Mouse (Mus musculus): Measurements from ENCODE around the gene Rnf144a. TPM values are rescaled to one million over a fixed set of nuclear protein-coding genes. Genes with fewer than 3 reads are reported as not detected.

The Rnf144a gene
- polyA plus RNA-seq, 1 experiment, result 13.8 TPM

- TF ChIP-seq POLR2A (IDR thresholded peaks at IDR 0.05; ENCODE audit: control insufficient read depth, low read depth, low read length), result no peak
- TF ChIP-seq CTCF (IDR thresholded peaks at IDR 0.05; ENCODE audit: control insufficient read depth, insufficient read depth, insufficient replicate concordance, low read depth, low read length), result no peak
- Histone ChIP-seq H3K36me3 (ENCODE audit: control insufficient read depth, insufficient read depth, low read length) (no peaks in the 10 kb centered on the region), H3K27ac (ENCODE audit: control insufficient read depth, insufficient read depth, low read depth, low read length) (no peak overlapping the region), H3K4me3 (ENCODE audit: control insufficient read depth, low read depth, low read length) (no peak overlapping the region), H3K27me3 (ENCODE audit: control insufficient read depth, insufficient read depth, low read length) (no peaks in the 10 kb centered on the region), H3K4me1 (ENCODE audit: control insufficient read depth, insufficient read depth, low read length) (no peaks in the 10 kb centered on the region)
These were observed 125.9 kb downstream of the Rnf144a start for GRCm38 (mm10) chr12:26289200-26289599.

GRCm38 (mm10) chr12:26288347-26288746 is 126.7 kb downstream of the Rnf144a start:
- Histone ChIP-seq H3K36me3 (ENCODE audit: control insufficient read depth, insufficient read depth, low read length) (no peaks in the 10 kb centered on the region), H3K4me1 (ENCODE audit: control insufficient read depth, insufficient read depth, low read length) (no peaks in the 10 kb centered on the region), H3K27ac (ENCODE audit: control insufficient read depth, insufficient read depth, low read depth, low read length) (no peak overlapping the region), H3K4me3 (ENCODE audit: control insufficient read depth, low read depth, low read length) (no peak overlapping the region), H3K27me3 (ENCODE audit: control insufficient read depth, insufficient read depth, low read length) (no peaks in the 10 kb centered on the region)
- TF ChIP-seq POLR2A (IDR thresholded peaks at IDR 0.05; ENCODE audit: control insufficient read depth, low read depth, low read length) (no peak), CTCF (IDR thresholded peaks at IDR 0.05; ENCODE audit: control insufficient read depth, insufficient read depth, insufficient replicate concordance, low read depth, low read length) (no peak)

- H3K27ac ChIP-seq (ENCODE audit: control insufficient read depth, insufficient read depth, low read depth, low read length), result no peak overlapping the region
- TF ChIP-seq POLR2A (IDR thresholded peaks at IDR 0.05; ENCODE audit: control insufficient read depth, low read depth, low read length), result no peak
- TF ChIP-seq CTCF (IDR thresholded peaks at IDR 0.05; ENCODE audit: control insufficient read depth, insufficient read depth, insufficient replicate concordance, low read depth, low read length), result no peak
- H3K27me3 ChIP-seq (ENCODE audit: control insufficient read depth, insufficient read depth, low read length), result no peaks in the 10 kb centered on the region
- H3K4me3 ChIP-seq (ENCODE audit: control insufficient read depth, low read depth, low read length), result no peak overlapping the region
- no peaks in the 10 kb centered on the region for H3K36me3 ChIP-seq (ENCODE audit: control insufficient read depth, insufficient read depth, low read length)
- H3K4me1 ChIP-seq (ENCODE audit: control insufficient read depth, insufficient read depth, low read length), result no peaks in the 10 kb centered on the region
These were observed 129.1 kb downstream of the Rnf144a start for GRCm38 (mm10) chr12:26285939-26286338.

GRCm38 (mm10) chr12:26285460-26285859 is 129.6 kb downstream of the Rnf144a start:
- TF ChIP-seq POLR2A (IDR thresholded peaks at IDR 0.05; ENCODE audit: control insufficient read depth, low read depth, low read length) (no peak), CTCF (IDR thresholded peaks at IDR 0.05; ENCODE audit: control insufficient read depth, insufficient read depth, insufficient replicate concordance, low read depth, low read length) (no peak)
- H3K27ac ChIP-seq (ENCODE audit: control insufficient read depth, insufficient read depth, low read depth, low read length), result no peak overlapping the region
- no peak overlapping the region for H3K4me3 ChIP-seq (ENCODE audit: control insufficient read depth, low read depth, low read length)

GRCm38 (mm10) chr12:26280719-26281480 is 134.2 kb downstream of the Rnf144a start:
- no peak overlapping the region for H3K27ac ChIP-seq (ENCODE audit: control insufficient read depth, insufficient read depth, low read depth, low read length)
- no peaks in the 10 kb centered on the region for H3K4me1 ChIP-seq (ENCODE audit: control insufficient read depth, insufficient read depth, low read length)
- no peaks in the 10 kb centered on the region for H3K36me3 ChIP-seq (ENCODE audit: control insufficient read depth, insufficient read depth, low read length)
- no peak for TF ChIP-seq POLR2A (IDR thresholded peaks at IDR 0.05; ENCODE audit: control insufficient read depth, low read depth, low read length)
- TF ChIP-seq CTCF (IDR thresholded peaks at IDR 0.05; ENCODE audit: control insufficient read depth, insufficient read depth, insufficient replicate concordance, low read depth, low read length), result no peak
- H3K27me3 ChIP-seq (ENCODE audit: control insufficient read depth, insufficient read depth, low read length), result no peaks in the 10 kb centered on the region
- H3K4me3 ChIP-seq (ENCODE audit: control insufficient read depth, low read depth, low read length), result no peak overlapping the region

More at GRCm38 (mm10) chr12:26285460-26285859, 129.6 kb downstream of the Rnf144a start:
- Histone ChIP-seq H3K4me1 (ENCODE audit: control insufficient read depth, insufficient read depth, low read length) (no peaks in the 10 kb centered on the region), H3K27me3 (ENCODE audit: control insufficient read depth, insufficient read depth, low read length) (no peaks in the 10 kb centered on the region), H3K36me3 (ENCODE audit: control insufficient read depth, insufficient read depth, low read length) (no peaks in the 10 kb centered on the region)

- H3K27me3 ChIP-seq (ENCODE audit: control insufficient read depth, insufficient read depth, low read length), result no peaks in the 10 kb centered on the region
- H3K4me3 ChIP-seq (ENCODE audit: control insufficient read depth, low read depth, low read length), result no peak overlapping the region
- TF ChIP-seq POLR2A (IDR thresholded peaks at IDR 0.05; ENCODE audit: control insufficient read depth, low read depth, low read length), result no peak
- TF ChIP-seq CTCF (IDR thresholded peaks at IDR 0.05; ENCODE audit: control insufficient read depth, insufficient read depth, insufficient replicate concordance, low read depth, low read length), result no peak
- H3K27ac ChIP-seq (ENCODE audit: control insufficient read depth, insufficient read depth, low read depth, low read length), result no peak overlapping the region
- H3K36me3 ChIP-seq (ENCODE audit: control insufficient read depth, insufficient read depth, low read length), result no peaks in the 10 kb centered on the region
- no peaks in the 10 kb centered on the region for H3K4me1 ChIP-seq (ENCODE audit: control insufficient read depth, insufficient read depth, low read length)
These were observed 137.9 kb downstream of the Rnf144a start for GRCm38 (mm10) chr12:26277002-26277669.

GRCm38 (mm10) chr12:26276556-26276955 is 138.5 kb downstream of the Rnf144a start:
- TF ChIP-seq CTCF (IDR thresholded peaks at IDR 0.05; ENCODE audit: control insufficient read depth, insufficient read depth, insufficient replicate concordance, low read depth, low read length), result no peak
- no peak for TF ChIP-seq POLR2A (IDR thresholded peaks at IDR 0.05; ENCODE audit: control insufficient read depth, low read depth, low read length)
- Histone ChIP-seq H3K4me3 (ENCODE audit: control insufficient read depth, low read depth, low read length) (no peak overlapping the region), H3K4me1 (ENCODE audit: control insufficient read depth, insufficient read depth, low read length) (no peaks in the 10 kb centered on the region), H3K27ac (ENCODE audit: control insufficient read depth, insufficient read depth, low read depth, low read length) (no peak overlapping the region), H3K27me3 (ENCODE audit: control insufficient read depth, insufficient read depth, low read length) (no peaks in the 10 kb centered on the region), H3K36me3 (ENCODE audit: control insufficient read depth, insufficient read depth, low read length) (no peaks in the 10 kb centered on the region)

Other genes starting within 250 kb of the Rnf144a start
- gene Rsad2, start 41.2 kb upstream of the Rnf144a start, polyA plus RNA-seq (2012; rRNA removed), result 0.07 and 0.12 TPM in 2 replicates
- gene Cmpk2, start 54.0 kb upstream of the Rnf144a start, polyA plus RNA-seq (2012; rRNA removed), result 2.3 and 2.4 TPM in 2 replicates

Measured in testis, adult 2 months (tissue).